Mouse (Mus musculus) heart, postnatal 36 days (tissue): ENCODE measurements around the gene Exosc10. TPM values are rescaled to one million over a fixed set of nuclear protein-coding genes. Genes with fewer than 3 reads are reported as not detected.

Experiments
- DNase-seq, 2 experiments: peaks; one replicate each; pipeline ENCODE4 v3.0.0; 2021 to 2022
- intact Hi-C: fragments of 180-260 bp; cut with DNase I; formaldehyde crosslinking; loops from one replicate; pipeline ENCODE4 v1.15.1; 2025
- total RNA-seq, 2 experiments: library from RNA; stranded (reverse); gene quantifications; 2 replicates each; pipeline ENCODE4 v1.2.3; 2021

Exosc10 gene
- total RNA-seq, 2 experiments from 2014 or later, result 38.5 to 43.2 TPM

DNA sequence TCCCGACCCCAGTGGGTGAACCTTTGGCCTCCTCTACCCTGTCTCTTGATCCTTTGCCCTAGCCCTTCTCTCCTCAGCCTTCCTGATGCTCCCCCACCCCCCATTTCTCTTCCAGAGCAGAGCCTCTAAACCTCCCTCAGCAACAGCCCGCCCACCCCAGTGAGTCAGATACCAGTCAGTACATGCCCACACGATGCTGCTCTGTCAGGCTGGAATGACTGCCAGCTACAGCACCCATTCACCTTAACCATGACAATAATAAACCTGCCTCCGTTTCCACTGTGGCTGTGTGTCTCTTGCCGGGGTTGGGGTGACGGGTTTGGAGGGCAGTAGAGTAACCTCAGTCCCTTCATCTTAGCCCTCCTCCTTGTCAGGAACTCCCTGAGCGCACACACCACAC, 45.9 kb downstream of the Exosc10 start:
- intact Hi-C loops, result no loop called here
- no peak for DNase-seq

DNA sequence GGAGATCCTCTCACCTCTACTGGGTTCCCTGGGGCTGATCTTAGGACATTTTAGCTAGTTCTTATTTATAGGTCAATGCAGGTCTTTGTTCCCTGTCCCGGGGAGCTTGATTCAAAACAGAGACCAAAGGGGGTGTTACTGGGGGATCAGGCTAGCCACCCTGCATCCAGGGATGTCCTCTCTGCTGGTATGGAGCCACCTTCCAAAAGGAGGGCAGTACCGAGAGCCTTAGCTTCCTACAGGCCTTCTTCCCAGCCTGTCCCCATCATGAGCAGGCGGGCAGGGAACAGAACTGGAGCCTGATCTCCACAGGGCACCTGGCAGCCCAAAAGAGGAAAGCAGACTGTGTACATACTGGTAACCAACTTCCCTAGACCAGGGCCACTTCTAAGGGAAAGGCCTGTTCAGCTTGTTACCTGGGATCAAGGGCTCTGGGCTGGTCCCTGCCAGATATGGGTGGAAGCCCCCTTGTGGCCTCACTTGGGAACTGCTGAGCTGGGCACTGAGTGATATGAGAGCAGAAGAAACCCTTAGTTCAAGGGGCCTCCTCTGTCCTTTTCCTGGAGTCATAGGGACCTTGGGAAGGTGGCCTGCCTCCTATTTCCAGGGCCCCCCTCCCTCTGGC, 46.4 kb downstream of the Exosc10 start:
- intact Hi-C loops, result loop anchor here (5.0 kb wide), 1 partner anchor 47 kb away; the partner anchor contains the start of gene Exosc10

DNA sequence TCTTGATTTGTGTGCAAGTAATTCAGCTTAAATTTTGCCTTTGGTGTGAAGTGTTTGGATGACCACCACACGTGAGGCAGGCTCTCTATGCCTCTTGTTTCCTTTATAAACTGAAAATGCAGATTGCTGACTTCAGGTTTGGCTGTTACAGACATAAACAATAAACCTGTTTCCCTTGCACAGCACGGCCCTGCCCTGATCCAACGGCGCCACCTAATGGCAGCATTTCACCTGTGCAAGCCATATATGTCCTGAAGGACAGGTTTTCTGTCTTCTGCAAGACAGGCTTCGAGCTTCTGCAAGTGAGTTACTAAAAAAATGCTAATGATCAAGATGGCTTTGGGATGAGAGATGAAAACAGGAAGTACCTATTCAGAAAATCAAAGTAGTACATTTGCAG, 49.5 kb downstream of the Exosc10 start:
- peak; percentile 70 to 83 for DNase-seq
- intact Hi-C loops, result loop anchor here (2.0 to 5.0 kb wide), 2 partner anchors 50 to 437 kb away; partner anchors contain the start of gene Exosc10

More for the DNA sequence above, 46.4 kb downstream of the Exosc10 start:
- peak; percentile 25 to 57 for DNase-seq

DNA sequence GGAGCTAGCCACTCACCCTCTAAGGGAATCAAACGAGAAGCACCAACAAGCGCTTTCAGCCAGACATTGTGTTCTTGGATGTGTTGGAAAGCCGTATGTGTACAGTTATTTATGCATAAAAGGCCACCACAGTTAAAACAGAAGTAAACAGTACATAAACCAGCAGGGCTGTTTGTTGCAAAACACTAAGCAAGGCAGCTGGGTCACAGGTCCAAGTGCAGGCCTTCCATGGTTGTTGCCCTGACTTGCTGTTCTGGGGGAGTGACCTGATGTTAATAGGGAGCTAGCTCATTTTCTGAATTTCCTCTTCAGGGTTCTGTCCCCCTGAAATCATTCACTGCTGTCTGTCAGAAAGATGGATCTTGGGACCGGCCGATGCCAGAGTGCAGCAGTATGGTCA, 51.6 kb downstream of the Exosc10 start:
- DNase-seq, result no peak
- intact Hi-C loops, result loop anchor here (5.0 kb wide), 1 partner anchor 53 kb away; the partner anchor contains the start of gene Exosc10

DNA sequence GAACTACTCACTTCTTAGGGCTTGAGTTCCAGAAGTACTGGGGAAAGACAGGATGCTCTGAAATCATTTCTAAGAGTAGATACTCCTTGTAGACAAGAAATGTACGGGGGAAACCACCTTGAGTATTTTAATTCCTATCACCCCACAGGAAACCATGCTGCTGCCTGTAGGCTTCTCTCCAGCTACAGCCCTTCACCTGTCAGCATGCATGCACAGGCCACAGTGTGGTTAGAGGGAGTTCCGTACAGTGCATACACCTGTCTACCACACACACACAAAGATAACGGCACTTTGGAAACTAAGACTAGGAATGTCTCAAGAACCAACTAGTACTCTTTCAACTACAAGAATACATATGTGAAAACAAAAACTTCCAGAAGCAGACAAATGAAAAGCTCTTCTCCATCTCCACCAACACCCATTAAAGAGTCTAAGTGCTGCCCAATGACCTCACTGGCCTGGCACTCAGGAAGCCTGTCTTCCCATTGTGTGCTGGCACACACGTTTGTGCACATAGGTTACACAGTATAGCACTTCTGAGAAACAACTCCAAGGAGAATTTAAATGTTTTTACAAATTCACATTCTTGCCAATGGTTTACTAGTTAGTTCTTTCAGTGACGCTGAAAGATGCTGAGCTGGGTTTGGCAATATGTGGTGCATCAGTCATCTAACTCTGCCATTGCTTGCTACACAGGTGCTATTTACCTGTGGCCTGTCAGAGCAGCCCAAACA, 52.6 kb downstream of the Exosc10 start:
- DNase-seq, result no peak
- intact Hi-C loops, result no loop called here

DNA sequence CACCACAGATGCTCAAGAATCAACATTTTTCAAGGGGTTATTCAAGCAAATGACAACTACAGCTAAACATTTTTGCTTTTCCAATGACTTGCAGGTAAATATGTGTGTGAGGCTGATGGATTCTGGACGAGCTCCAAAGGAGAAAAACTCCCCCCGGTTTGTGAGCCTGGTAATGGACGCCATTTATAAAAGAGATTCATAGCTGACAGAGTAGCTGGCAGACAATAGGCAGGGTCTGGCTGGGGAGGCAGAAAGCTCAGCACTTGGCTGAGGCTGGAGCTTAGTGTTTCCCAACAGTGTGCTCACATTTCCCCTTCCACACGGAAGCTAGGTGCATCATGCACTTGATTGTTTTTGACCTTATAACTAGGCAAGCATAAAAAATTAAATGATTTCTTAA, 54.3 kb downstream of the Exosc10 start:
- intact Hi-C loops, result no loop called here
- DNase-seq, result no peak

DNA sequence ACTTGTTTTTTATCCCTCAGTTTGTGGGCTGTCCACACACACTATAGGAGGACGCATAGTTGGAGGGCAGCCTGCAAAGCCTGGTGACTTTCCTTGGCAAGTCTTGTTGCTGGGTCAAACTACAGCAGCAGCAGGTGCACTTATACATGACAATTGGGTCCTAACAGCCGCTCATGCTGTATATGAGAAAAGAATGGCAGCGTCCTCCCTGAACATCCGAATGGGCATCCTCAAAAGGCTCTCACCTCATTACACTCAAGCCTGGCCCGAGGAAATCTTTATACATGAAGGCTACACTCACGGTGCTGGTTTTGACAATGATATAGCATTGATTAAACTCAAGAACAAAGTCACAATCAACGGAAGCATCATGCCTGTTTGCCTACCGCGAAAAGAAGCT, 55.5 kb downstream of the Exosc10 start:
- DNase-seq, result no peak
- intact Hi-C loops, result no loop called here

DNA sequence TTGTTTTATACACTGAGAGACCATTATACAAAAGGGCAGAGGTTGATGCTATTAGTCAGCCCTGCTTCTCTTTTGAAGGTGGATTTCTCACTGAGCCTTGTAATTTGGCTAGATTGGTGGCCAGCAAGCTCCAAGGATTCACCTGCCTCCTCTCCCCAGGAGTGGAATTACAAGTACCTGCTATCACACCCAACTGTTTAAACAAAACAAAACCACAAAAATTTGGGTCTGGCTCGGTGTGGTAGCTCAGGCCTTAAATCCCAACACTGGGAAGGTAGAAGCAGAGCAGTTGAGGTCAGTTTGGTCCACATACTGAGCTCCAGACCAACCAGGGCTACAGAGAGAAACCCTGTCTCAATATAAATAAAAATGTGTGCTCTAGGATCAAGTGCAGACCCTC, 61.6 kb downstream of the Exosc10 start:
- intact Hi-C loops, result no loop called here
- no peak for DNase-seq

DNA sequence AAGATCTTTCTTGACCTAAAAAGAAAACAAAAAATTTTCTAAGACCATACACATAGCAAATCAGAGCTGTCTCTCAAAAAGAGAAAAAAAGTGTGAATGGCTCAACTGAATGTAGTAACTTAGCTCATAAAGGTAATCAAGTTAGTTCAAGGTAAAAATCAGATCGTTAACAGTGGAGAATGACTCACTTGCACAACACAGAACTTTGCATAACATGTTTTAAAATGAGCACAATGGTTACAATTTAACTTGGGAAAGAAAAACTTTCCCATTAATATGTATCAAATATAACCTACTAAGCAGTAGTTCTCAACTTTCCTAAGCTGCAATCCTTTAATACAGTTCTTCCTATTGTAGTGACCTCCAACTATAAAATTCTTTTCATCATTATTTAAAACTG, 62.5 kb downstream of the Exosc10 start:
- intact Hi-C loops, result no loop called here
- DNase-seq, result no peak

DNA sequence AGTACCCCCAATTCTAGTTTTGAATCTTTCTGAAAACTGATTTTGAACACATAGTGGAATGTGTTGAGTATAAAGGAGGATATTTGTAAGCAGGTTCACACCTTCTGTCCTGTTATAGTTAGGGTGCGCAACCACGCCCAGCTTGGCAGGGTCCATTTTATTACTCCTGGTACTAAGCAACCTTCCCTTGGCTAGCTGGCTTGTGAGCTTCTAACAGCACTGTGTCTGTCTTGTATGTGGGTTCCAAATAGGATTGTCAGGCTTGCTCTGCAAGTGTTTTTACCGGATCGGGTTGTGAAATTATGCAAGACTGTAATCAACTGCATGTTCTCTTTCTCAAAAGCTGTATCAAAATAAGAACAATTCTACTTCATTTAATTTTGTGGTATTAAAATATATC, 64.3 kb downstream of the Exosc10 start:
- intact Hi-C loops, result no loop called here
- DNase-seq, result no peak

DNA sequence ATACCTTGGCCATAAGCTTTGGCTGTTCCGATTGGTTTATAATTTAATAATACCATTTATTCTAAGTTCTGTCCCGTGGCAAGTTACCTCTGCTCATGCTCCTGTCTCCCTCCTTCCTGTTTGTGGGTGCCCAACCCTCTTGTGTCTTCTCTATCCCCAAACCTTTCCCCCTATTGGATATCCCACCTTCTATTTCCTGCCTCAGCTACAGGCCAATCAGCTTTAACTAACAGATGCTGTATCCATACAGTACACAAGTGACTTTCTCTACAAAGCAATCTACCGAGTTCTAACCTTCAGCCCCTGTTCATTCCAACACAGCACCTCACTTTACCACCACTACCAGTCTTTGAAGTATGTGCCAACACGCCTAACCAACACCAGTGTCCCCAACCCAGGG, 65.4 kb downstream of the Exosc10 start:
- intact Hi-C loops, result no loop called here
- DNase-seq, result no peak

DNA sequence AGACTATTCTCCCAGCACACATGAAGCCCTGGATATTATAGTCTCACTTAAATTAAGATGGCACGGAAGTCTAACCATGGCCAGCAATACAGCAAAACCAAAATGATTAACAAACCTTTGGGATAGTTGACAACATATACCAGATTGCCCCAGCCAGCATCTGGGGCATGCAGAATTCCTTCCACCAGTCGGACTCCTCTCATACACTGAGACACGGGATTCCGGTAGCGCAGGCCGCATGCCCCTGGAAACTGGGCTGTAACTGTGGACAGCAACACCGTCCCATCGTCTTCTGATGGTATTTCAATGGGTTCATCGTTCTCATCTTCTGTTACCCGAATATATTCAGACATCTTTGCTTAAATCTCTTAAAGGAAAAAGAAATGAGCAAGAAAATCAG, 66.8 kb downstream of the Exosc10 start:
- intact Hi-C loops, result no loop called here
- DNase-seq, result no peak

DNA sequence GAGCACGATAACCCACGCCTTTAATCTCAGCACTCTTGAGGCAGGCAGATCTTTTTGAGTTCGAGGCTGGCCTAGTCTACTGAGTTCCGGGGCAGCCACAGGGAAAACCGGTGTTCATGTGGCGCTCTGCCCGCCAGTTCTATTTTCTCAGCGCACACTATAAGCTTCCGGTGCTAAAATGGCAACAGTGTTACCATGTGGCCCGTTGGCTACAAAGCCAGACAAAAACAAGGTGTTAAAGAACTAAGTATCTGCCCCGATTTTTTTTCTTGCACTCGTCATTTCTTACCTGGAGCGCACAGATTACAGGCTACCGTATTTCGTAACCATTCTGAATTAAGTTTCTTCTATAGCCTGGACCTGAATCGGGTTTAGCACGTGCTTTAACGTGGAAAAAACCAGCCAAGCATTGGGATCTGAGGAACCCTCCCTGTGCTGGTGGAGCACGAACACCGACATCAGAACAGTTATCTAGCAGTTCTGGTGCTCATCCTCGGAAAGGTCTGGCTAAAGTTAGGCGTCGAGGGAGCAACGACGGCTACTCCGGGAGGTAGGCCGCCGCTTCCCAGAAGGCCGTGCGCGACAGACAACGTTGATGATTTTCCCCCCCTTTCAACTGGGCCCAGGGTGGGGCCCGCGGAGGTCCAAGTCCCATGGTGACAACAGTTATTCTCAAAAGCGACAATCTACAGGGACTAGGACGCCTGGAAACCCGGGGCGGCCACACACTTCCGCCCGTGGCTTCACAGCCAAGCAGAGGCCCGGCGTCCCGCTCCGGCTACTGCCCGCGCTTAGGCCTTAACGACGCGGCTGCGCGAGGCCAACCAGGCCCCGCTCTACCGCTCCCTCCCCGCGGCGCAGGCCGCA, 67.8 kb downstream of the Exosc10 start:
- intact Hi-C loops, result no loop called here
- no peak for DNase-seq

DNA sequence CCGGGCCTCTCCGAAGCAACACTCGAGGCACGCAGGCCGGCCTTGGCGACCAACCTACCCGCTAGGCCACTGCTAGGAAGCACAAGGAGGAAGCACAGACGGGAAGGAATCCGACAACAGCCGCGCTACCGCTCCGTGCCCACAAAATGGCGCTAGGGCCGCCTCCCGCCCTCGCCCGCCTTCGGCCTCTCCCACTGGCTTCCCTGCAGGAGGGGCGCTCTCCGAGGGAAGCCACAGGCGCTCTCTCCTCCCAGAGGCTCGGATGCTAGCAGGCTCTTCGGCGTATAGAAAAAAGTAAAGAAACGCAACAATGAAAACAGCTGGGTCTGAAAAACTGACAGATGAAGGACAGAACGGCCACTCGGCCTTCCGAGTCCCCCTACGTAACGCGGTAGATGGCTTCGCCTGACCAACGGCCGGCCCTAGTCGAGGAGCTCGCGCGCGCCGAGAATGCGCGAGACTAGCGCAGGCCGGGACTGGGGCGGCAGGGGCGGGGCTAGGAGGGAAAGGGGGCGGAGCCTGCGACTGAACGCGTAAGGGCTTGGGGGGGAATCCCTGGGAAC, 68.5 kb downstream of the Exosc10 start, which contains the start of gene Tardbp:
TSS of gene Tardbp (minus strand) at position 397 of the 563 bp plus-strand sequence.
- intact Hi-C loops, result no loop called here

DNA sequence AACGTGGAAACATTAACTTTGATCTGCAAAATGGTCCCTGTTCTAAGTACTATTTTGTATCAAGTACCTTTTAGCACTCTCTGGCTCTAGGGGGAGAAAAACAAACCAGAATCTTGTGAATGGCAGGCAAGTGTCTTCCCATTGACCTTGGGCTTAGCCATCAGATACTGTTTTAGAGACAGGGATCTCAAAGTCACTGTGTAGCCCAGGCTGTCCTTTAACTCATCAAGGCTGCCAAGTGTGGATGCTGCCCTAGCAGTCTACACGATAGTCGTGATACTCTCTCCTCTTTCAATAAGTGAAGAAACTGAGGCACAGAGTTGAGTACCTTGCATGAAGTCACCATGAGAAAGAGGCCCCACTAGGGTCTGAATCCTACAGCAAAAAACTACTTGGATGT, 69.0 kb downstream of the Exosc10 start:
- intact Hi-C loops, result no loop called here

More for the DNA sequence above, 68.5 kb downstream of the Exosc10 start, which contains the start of gene Tardbp:
- DNase-seq, result peak; percentile 96 to 97

More for the DNA sequence above, 69.0 kb downstream of the Exosc10 start:
- no peak for DNase-seq

Other genes with a start within 250 kb of the Exosc10 start
- gene Ubiad1, start 113.7 kb upstream of the Exosc10 start, total RNA-seq, result 10 to 100 TPM; 16.5 to 16.9 TPM
- gene Mtor, start 109.8 kb upstream of the Exosc10 start, total RNA-seq, result 10 to 100 TPM; 50.7 to 51.4 TPM
- 1 to 10 TPM; 2.8 to 4.3 TPM for gene Angptl7, start 58.0 kb upstream of the Exosc10 start, total RNA-seq
- gene Srm, start 33.1 kb downstream of the Exosc10 start, total RNA-seq, result 10 to 100 TPM; 17.5 to 18.7 TPM
- under 1 TPM in 1 of 2 experiments, not detected in 1; 0.56 TPM for gene Masp2, start 44.1 kb downstream of the Exosc10 start, total RNA-seq
- gene Tardbp, start 68.6 kb downstream of the Exosc10 start, total RNA-seq, result 100 to 1,000 TPM; 123 to 130 TPM
- gene Gm572, start 84.9 kb downstream of the Exosc10 start, total RNA-seq, result 1 to 10 TPM; 3.7 to 5.5 TPM
- 10 to 100 TPM; 38.7 to 45.3 TPM for gene Casz1, start 246.0 kb downstream of the Exosc10 start, total RNA-seq